Mouse (Mus musculus) heart, postnatal 36 days (tissue): Measurements from ENCODE around the gene Armc6. TPM values are rescaled to one million over a fixed set of nuclear protein-coding genes. Genes with fewer than 3 reads are reported as not detected.

Experiments used
- DNase-seq, 2 experiments: peaks; one replicate each; pipeline ENCODE4 v3.0.0; 2021 to 2022
- intact Hi-C: fragments of 180-260 bp; cut with DNase I; formaldehyde crosslinking; loops from one replicate; pipeline ENCODE4 v1.15.1; 2025
- total RNA-seq, 2 experiments: library from RNA; stranded (reverse); gene quantifications; 2 replicates each; pipeline ENCODE4 v1.2.3; 2021

Armc6 gene
- 1 to 10 TPM; 6.2 to 7.0 TPM for total RNA-seq

- DNase-seq = peak; percentile 92 to 98
- intact Hi-C loops = no loop called here
These were observed at the start of gene Armc6, which contains the start of gene Sugp2 for GRCm38 (mm10) chr8:70234080-70234780. TSS of gene Armc6 (minus strand) at chr8:70234466. TSS of gene Sugp2 (plus strand) at chr8:70234226.

GRCm38 (mm10) chr8:70283136-70284077 is 49.1 kb upstream of the Armc6 start:
- intact Hi-C loops = no loop called here

GRCm38 (mm10) chr8:70282603-70283135 is 48.4 kb upstream of the Armc6 start, which contains the start of gene Homer3:
TSS of gene Homer3 (plus strand) at chr8:70282827.
- intact Hi-C loops = no loop called here
- DNase-seq = peak; percentile 93 to 94

More at GRCm38 (mm10) chr8:70283136-70284077, 49.1 kb upstream of the Armc6 start:
- peak in 1 of 2 experiments; percentile 50 for DNase-seq

GRCm38 (mm10) chr8:70281001-70281400 is 46.7 kb upstream of the Armc6 start:
- intact Hi-C loops = no loop called here
- DNase-seq = no peak

GRCm38 (mm10) chr8:70279266-70279665 is 45.0 kb upstream of the Armc6 start:
- intact Hi-C loops = no loop called here
- DNase-seq = no peak

- intact Hi-C loops = no loop called here
- DNase-seq = no peak
These were observed 43.9 kb upstream of the Armc6 start for GRCm38 (mm10) chr8:70278175-70278574.

GRCm38 (mm10) chr8:70276476-70276875 is 42.2 kb upstream of the Armc6 start:
- DNase-seq = peak in 1 of 2 experiments; percentile 31
- intact Hi-C loops = no loop called here

- no peak for DNase-seq
These were observed 40.1 kb upstream of the Armc6 start for GRCm38 (mm10) chr8:70274350-70274749.

GRCm38 (mm10) chr8:70272949-70273348 is 38.7 kb upstream of the Armc6 start:
- intact Hi-C loops = no loop called here
- DNase-seq = peak in 1 of 2 experiments; percentile 34

More at GRCm38 (mm10) chr8:70274350-70274749, 40.1 kb upstream of the Armc6 start:
- intact Hi-C loops = no loop called here

GRCm38 (mm10) chr8:70268799-70269565 is 34.7 kb upstream of the Armc6 start:
- intact Hi-C loops = no loop called here
- peak in 1 of 2 experiments; percentile 46 for DNase-seq

GRCm38 (mm10) chr8:70268311-70268710 is 34.0 kb upstream of the Armc6 start:
- intact Hi-C loops = no loop called here
- DNase-seq = no peak

- intact Hi-C loops = no loop called here
- DNase-seq = no peak
These were observed 33.4 kb upstream of the Armc6 start for GRCm38 (mm10) chr8:70267674-70268073.

- intact Hi-C loops = no loop called here
- no peak for DNase-seq
These were observed 24.8 kb upstream of the Armc6 start for GRCm38 (mm10) chr8:70259043-70259442.

- no peak for DNase-seq
- intact Hi-C loops = no loop called here
These were observed 24.3 kb upstream of the Armc6 start for GRCm38 (mm10) chr8:70258600-70258999.

GRCm38 (mm10) chr8:70257456-70257855 is 23.2 kb upstream of the Armc6 start:
- DNase-seq = no peak
- intact Hi-C loops = no loop called here

GRCm38 (mm10) chr8:70254628-70255027 is 20.4 kb upstream of the Armc6 start:
- intact Hi-C loops = no loop called here
- DNase-seq = no peak

- intact Hi-C loops = no loop called here
- DNase-seq = no peak
These were observed 13.6 kb upstream of the Armc6 start for GRCm38 (mm10) chr8:70247841-70248240.

GRCm38 (mm10) chr8:70246622-70247021 is 12.4 kb upstream of the Armc6 start:
- no peak for DNase-seq
- intact Hi-C loops = no loop called here

GRCm38 (mm10) chr8:70240642-70241041 is 6.4 kb upstream of the Armc6 start:
- intact Hi-C loops = no loop called here
- no peak for DNase-seq

- no peak for DNase-seq
- intact Hi-C loops = no loop called here
These were observed 3.6 kb upstream of the Armc6 start for GRCm38 (mm10) chr8:70237842-70238241.
